Mouse (Mus musculus) CH12.LX (cell line): Measurements from ENCODE around the gene Polr2b. TPM values are rescaled to one million over a fixed set of nuclear protein-coding genes. Genes with fewer than 3 reads are reported as not detected.

Source experiments
- DNase-seq: peaks from one replicate; pipeline ENCODE4 v3.0.0-alpha.2; 2013; ENCODE audit errors: extremely low read depth
- H3K27ac ChIP-seq: 2 replicates; pipeline ENCODE4 v1.5.1; 2012; ENCODE audit warnings: low read depth, mild to moderate bottlenecking, control low read depth, moderate library complexity; ENCODE audit not compliant: insufficient read depth
- H3K27me3 ChIP-seq: replicated peaks from 2 replicates; pipeline ENCODE3; 2012; ENCODE audit warnings: inconsistent platforms
- H3K36me3 ChIP-seq, 2 experiments: replicated peaks in 1 of 2; 2 replicates each; pipeline versions ENCODE3 to v1.6.1; 2012; ENCODE audit warnings: inconsistent platforms in 1 of 2, low read length in 1 of 2, mild to moderate bottlenecking in 1 of 2, mixed read lengths in 1 of 2, moderate library complexity in 1 of 2; ENCODE audit not compliant: control insufficient read depth in 1 of 2, insufficient read depth in 1 of 2
- H3K4me1 ChIP-seq, 2 experiments: 2 replicates each; pipeline ENCODE4 v1.6.1; 2012; ENCODE audit warnings: inconsistent platforms in 1 of 2, moderate library complexity in 1 of 2; ENCODE audit not compliant: insufficient read depth in 2 of 2, control insufficient read depth in 1 of 2
- H3K4me2 ChIP-seq: 2 replicates; pipeline ENCODE4 v1.6.1; 2012; ENCODE audit warnings: low read depth, mild to moderate bottlenecking, control low read depth; ENCODE audit not compliant: poor library complexity, insufficient read depth, severe bottlenecking
- H3K4me3 ChIP-seq, 3 experiments: fragments of 150-350 bp in 1 of 3; sonication (generic) in 1 of 3; replicated peaks in 1 of 3; 2 replicates each; pipeline versions ENCODE3 to v1.5.1; 2011 to 2012; ENCODE audit warnings: low read depth in 2 of 3, low read length in 2 of 3, mild to moderate bottlenecking in 2 of 3, moderate library complexity in 2 of 3, control low read depth in 1 of 3, improper control_type of control experiment in 1 of 3, inconsistent platforms in 1 of 3, mixed read lengths in 1 of 3; ENCODE audit not compliant: poor library complexity in 1 of 3
- H3K79me2 ChIP-seq: replicated peaks from 2 replicates; pipeline ENCODE4 v1.6.1; 2012; ENCODE audit warnings: mild to moderate bottlenecking, moderate library complexity; ENCODE audit not compliant: control insufficient read depth, poor library complexity, insufficient read depth, severe bottlenecking; ENCODE audit errors: extremely low read depth
- H3K9ac ChIP-seq: 2 replicates; pipeline ENCODE4 v1.6.1; 2012; ENCODE audit warnings: low read depth, mild to moderate bottlenecking, control low read depth, moderate library complexity; ENCODE audit not compliant: insufficient read depth
- H3K9me3 ChIP-seq: replicated peaks from 2 replicates; pipeline ENCODE3; 2012; ENCODE audit warnings: low read length, inconsistent platforms, mixed read lengths
- CHD1 ChIP-seq: IDR thresholded peaks from 2 replicates; pipeline ENCODE4 v1.6.1; 2012; ENCODE audit warnings: low read depth, low read length, improper control_type of control experiment, inconsistent platforms
- CTCF ChIP-seq, 2 experiments: IDR thresholded peaks in 1 of 2; conservative IDR thresholded peaks in 1 of 2; 2 replicates each; pipeline ENCODE4 v1.5.1; 2011 to 2012; ENCODE audit warnings: low read depth in 2 of 2, low read length in 2 of 2, improper control_type of control experiment in 1 of 2, inconsistent platforms in 1 of 2, mild to moderate bottlenecking in 1 of 2, moderate library complexity in 1 of 2
- ELF1 ChIP-seq: IDR thresholded peaks from 2 replicates; pipeline ENCODE4 v1.6.1; 2014; ENCODE audit warnings: low read depth, mild to moderate bottlenecking, inconsistent platforms, low read length, improper control_type of control experiment
- EP300 ChIP-seq: IDR thresholded peaks from 2 replicates; pipeline ENCODE4 v1.6.1; 2011; ENCODE audit warnings: low read length, improper control_type of control experiment
- HCFC1 ChIP-seq: IDR thresholded peaks from 2 replicates; pipeline ENCODE4 v1.6.1; 2012; ENCODE audit warnings: low read depth, mild to moderate bottlenecking, inconsistent platforms, low read length, improper control_type of control experiment
- IRF4 ChIP-seq: IDR thresholded peaks from 2 replicates; pipeline ENCODE4 v1.6.1; 2014; ENCODE audit warnings: low read depth, mild to moderate bottlenecking, inconsistent platforms, low read length, improper control_type of control experiment
- JUN ChIP-seq: IDR thresholded peaks from 2 replicates; pipeline ENCODE4 v1.6.1; 2011; ENCODE audit warnings: low read depth, mild to moderate bottlenecking, low read length, improper control_type of control experiment, moderate library complexity; ENCODE audit not compliant: insufficient read depth
- KAT2A ChIP-seq: IDR thresholded peaks from 2 replicates; pipeline ENCODE4 v1.6.1; 2012; ENCODE audit warnings: low read length, improper control_type of control experiment, inconsistent platforms; ENCODE audit not compliant: insufficient replicate concordance
- MAZ ChIP-seq: IDR thresholded peaks from 2 replicates; pipeline ENCODE4 v1.6.1; 2012; ENCODE audit warnings: low read depth, mild to moderate bottlenecking, inconsistent platforms, low read length, improper control_type of control experiment, moderate library complexity
- MEF2A ChIP-seq: IDR thresholded peaks from 2 replicates; pipeline ENCODE4 v1.6.1; 2014; ENCODE audit warnings: low read depth, mild to moderate bottlenecking, inconsistent platforms, low read length, improper control_type of control experiment, borderline replicate concordance
- MXI1 ChIP-seq: IDR thresholded peaks from 2 replicates; pipeline ENCODE4 v1.6.1; 2011; ENCODE audit warnings: mild to moderate bottlenecking, low read depth, low read length, improper control_type of control experiment
- MYC ChIP-seq: IDR thresholded peaks from 2 replicates; pipeline ENCODE4 v1.6.1; 2011; ENCODE audit warnings: low read depth, mild to moderate bottlenecking, improper control_type of control experiment, low read length
- NELFE ChIP-seq: IDR thresholded peaks from 2 replicates; pipeline ENCODE4 v1.6.1; 2011; ENCODE audit warnings: low read depth, low read length, improper control_type of control experiment
- NRF1 ChIP-seq: IDR thresholded peaks from 2 replicates; pipeline ENCODE4 v1.6.1; 2014; ENCODE audit warnings: low read depth, mild to moderate bottlenecking, inconsistent platforms, low read length, improper control_type of control experiment, moderate library complexity
- PAX5 ChIP-seq: IDR thresholded peaks from 2 replicates; pipeline ENCODE4 v1.6.1; 2012; ENCODE audit warnings: low read length, inconsistent platforms, mixed read lengths
- POLR2A ChIP-seq: IDR thresholded peaks from 2 replicates; pipeline ENCODE4 v1.6.1; 2011; ENCODE audit warnings: low read depth, mild to moderate bottlenecking, improper control_type of control experiment, low read length
- RAD21 ChIP-seq: IDR thresholded peaks from 2 replicates; pipeline ENCODE4 v1.6.1; 2011; ENCODE audit warnings: low read depth, mild to moderate bottlenecking, low read length, improper control_type of control experiment, moderate library complexity
- RCOR1 ChIP-seq: conservative IDR thresholded peaks from 2 replicates; pipeline ENCODE4 v1.6.1; 2012; ENCODE audit warnings: low read depth, mild to moderate bottlenecking, inconsistent platforms, low read length, improper control_type of control experiment
- SIN3A ChIP-seq: IDR thresholded peaks from 2 replicates; pipeline ENCODE4 v1.6.1; 2012; ENCODE audit warnings: low read length, improper control_type of control experiment, inconsistent platforms
- TBP ChIP-seq: conservative IDR thresholded peaks from 2 replicates; pipeline ENCODE4 v1.6.1; 2011; ENCODE audit warnings: low read depth, low read length, improper control_type of control experiment
- ZC3H11A ChIP-seq: IDR thresholded peaks from 2 replicates; pipeline ENCODE4 v1.6.1; 2012; ENCODE audit warnings: low read depth, mild to moderate bottlenecking, inconsistent platforms, low read length, improper control_type of control experiment
- ZMIZ1 ChIP-seq: IDR thresholded peaks from 2 replicates; pipeline ENCODE4 v1.6.1; 2012; ENCODE audit warnings: low read depth, mild to moderate bottlenecking, inconsistent platforms, low read length, improper control_type of control experiment
- dilution Hi-C: fragments of 300-500 bp; cut with MboI; formaldehyde crosslinking; loops from 2 replicates; pipeline ENCODE4 v1.14.3; 2020; ENCODE audit warnings: low sequenced_read_pairs; ENCODE audit not compliant: extremely low pct_unique_long_range_greater_than_20kb, extremely low pct_ligation_motif_present
- in situ Hi-C: fragments of 300-500 bp; cut with MboI; formaldehyde crosslinking; loops from 3 replicates; pipeline ENCODE4 v1.14.3; 2019; ENCODE audit warnings: low sequenced_read_pairs, low pct_ligation_motif_present, low pct_unique_long_range_greater_than_20kb, mixed read lengths
- polyA plus RNA-seq: library from polyadenylated mRNA; unstranded; fragments of >175 nt; gene quantifications from 2 replicates; pipeline ENCODE4 v1.2.1, GENCODE M21; 2012; ENCODE audit warnings: low read depth; ENCODE audit not compliant: insufficient read length
- total RNA-seq, 2 experiments: library from RNA; depleted of rRNA; stranded (reverse); fragments of 300-350 nt in 1 of 2; fragments of >200 nt in 1 of 2; gene quantifications; 2 replicates each; pipeline ENCODE4 v1.2.3; 2012 to 2014

The Polr2b gene
- total and polyA plus RNA-seq, 3 experiments = 88.0 to 133 (median 119) TPM

DNA sequence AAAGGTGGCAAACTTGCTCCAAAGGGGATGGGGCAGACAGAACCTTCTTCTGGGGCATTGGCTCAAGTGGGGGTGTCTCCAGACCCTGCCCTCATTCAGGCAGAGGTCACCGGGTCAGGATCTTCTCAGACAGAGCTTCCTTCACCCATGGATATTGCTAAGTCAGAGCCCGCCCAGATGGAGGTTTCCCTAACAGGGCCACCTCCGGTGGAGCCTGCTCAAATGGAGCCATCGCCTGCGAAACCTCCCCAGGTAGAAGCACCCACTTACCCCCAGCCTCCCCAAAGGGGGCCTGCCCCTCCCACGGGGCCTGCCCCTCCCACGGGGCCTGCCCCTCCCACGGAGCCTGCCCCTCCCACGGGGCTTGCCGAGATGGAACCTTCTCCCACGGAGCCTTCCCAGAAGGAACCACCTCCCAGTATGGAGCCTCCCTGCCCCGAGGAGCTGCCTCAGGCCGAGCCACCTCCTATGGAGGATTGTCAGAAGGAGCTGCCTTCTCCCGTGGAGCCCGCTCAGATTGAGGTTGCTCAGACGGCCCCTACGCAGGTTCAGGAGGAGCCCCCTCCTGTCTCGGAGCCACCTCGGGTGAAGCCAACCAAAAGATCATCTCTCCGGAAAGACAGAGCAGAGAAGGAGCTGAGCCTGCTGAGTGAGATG lies 28.3 kb upstream of the Polr2b start:
- H3K79me2 ChIP-seq = peaks cover 49% of the 10 kb centered on the region
- TF ChIP-seq NELFE (no peak), NRF1 (no peak), CHD1 (no peak), RAD21 (no peak), KAT2A (no peak), MAZ (no peak), MYC (no peak), IRF4 (no peak), RCOR1 (no peak)
- no peaks in the 10 kb centered on the region for H3K27me3 ChIP-seq
- H3K27ac ChIP-seq = no peak overlapping the region
- in situ Hi-C loops (no loop called here), dilution Hi-C loops (no loop called here)
- no peak for DNase-seq
- H3K4me3 ChIP-seq = no peak overlapping the region
- H3K9me3 ChIP-seq = no peaks in the 10 kb centered on the region
- peaks cover 61 to 81% of the 10 kb centered on the region in 2 experiments for H3K36me3 ChIP-seq
- H3K9ac ChIP-seq = no peak overlapping the region
- H3K4me2 ChIP-seq = no peak overlapping the region
- peaks cover 5 to 37% of the 10 kb centered on the region in 2 experiments; a peak in 3 of 4 replicates for H3K4me1 ChIP-seq

- no peaks in the 10 kb centered on the region for H3K27me3 ChIP-seq
- in situ Hi-C loops (no loop called here), dilution Hi-C loops (no loop called here)
- TF ChIP-seq MXI1 (no peak), IRF4 (no peak), ZC3H11A (no peak), EP300 (no peak), CTCF (conservative IDR thresholded peaks at IDR 0.05 in 1 of 2, IDR thresholded peaks at IDR 0.05 in 1 of 2; ENCODE audit: low read depth in 2 of 2, low read length in 2 of 2) (no peak), MEF2A (no peak), PAX5 (no peak), HCFC1 (no peak), ELF1 (no peak), JUN (no peak), POLR2A (no peak), SIN3A (no peak), CHD1 (no peak), ZMIZ1 (no peak), TBP (no peak), RAD21 (no peak)
- no peaks in the 10 kb centered on the region for H3K9me3 ChIP-seq
- no peak overlapping the region for H3K4me2 ChIP-seq
- H3K4me3 ChIP-seq = no peak overlapping the region
- H3K9ac ChIP-seq = no peak overlapping the region
- H3K27ac ChIP-seq = no peak overlapping the region
- no peak for DNase-seq
- H3K79me2 ChIP-seq = peaks cover 46% of the 10 kb centered on the region
- H3K36me3 ChIP-seq = peaks cover 60 to 83% of the 10 kb centered on the region in 2 experiments
- peaks cover 9 to 43% of the 10 kb centered on the region in 2 experiments; a peak in 3 of 4 replicates for H3K4me1 ChIP-seq
These were observed 27.7 kb upstream of the Polr2b start for GRCm38 (mm10) chr5:77282242-77282641.
